Mouse (Mus musculus): Measurements from ENCODE around the gene Mast2.

Mast2 gene

GRCm38 (mm10) chr4:116464126-116464981 is at the start of gene Mast2:
TSS of gene Mast2 (minus strand) at chr4:116464183.
- DNase-seq (ENCODE audit: low spot score): peak; percentile 91

GRCm38 (mm10) chr4:116507425-116508218 is 43.6 kb upstream of the Mast2 start, which contains the start of gene Ipp:
TSS of gene Ipp (plus strand) at chr4:116507549.
- peak; percentile 98 for DNase-seq (ENCODE audit: low spot score)

- no peak for DNase-seq (ENCODE audit: low spot score)
Observed at GRCm38 (mm10) chr4:116506886-116507424, 43.0 kb upstream of the Mast2 start.

- no peak for DNase-seq (ENCODE audit: low spot score)
Observed at GRCm38 (mm10) chr4:116499978-116500377, 36.0 kb upstream of the Mast2 start.

- DNase-seq (ENCODE audit: low spot score): no peak
Observed at GRCm38 (mm10) chr4:116493646-116494045, 29.7 kb upstream of the Mast2 start.

- DNase-seq (ENCODE audit: low spot score): no peak
Observed at GRCm38 (mm10) chr4:116492460-116492859, 28.5 kb upstream of the Mast2 start.

GRCm38 (mm10) chr4:116491886-116492285 is 27.9 kb upstream of the Mast2 start:
- DNase-seq (ENCODE audit: low spot score): no peak

- DNase-seq (ENCODE audit: low spot score): no peak
Observed at GRCm38 (mm10) chr4:116491119-116491536, 27.1 kb upstream of the Mast2 start.

GRCm38 (mm10) chr4:116483476-116483875 is 19.5 kb upstream of the Mast2 start:
- DNase-seq (ENCODE audit: low spot score): no peak

- DNase-seq (ENCODE audit: low spot score): no peak
Observed at GRCm38 (mm10) chr4:116481322-116481721, 17.3 kb upstream of the Mast2 start.

- DNase-seq (ENCODE audit: low spot score): peak; percentile 75
Observed at GRCm38 (mm10) chr4:116463231-116464125, 505 bp downstream of the Mast2 start.

GRCm38 (mm10) chr4:116461943-116462342 is 2.0 kb downstream of the Mast2 start:
- no peak for DNase-seq (ENCODE audit: low spot score)

- DNase-seq (ENCODE audit: low spot score): no peak
Observed at GRCm38 (mm10) chr4:116451553-116451952, 12.4 kb downstream of the Mast2 start.

GRCm38 (mm10) chr4:116449951-116450350 is 14.0 kb downstream of the Mast2 start:
- no peak for DNase-seq (ENCODE audit: low spot score)

GRCm38 (mm10) chr4:116448673-116449072 is 15.3 kb downstream of the Mast2 start:
- DNase-seq (ENCODE audit: low spot score): peak; percentile 60

GRCm38 (mm10) chr4:116439383-116439782 is 24.6 kb downstream of the Mast2 start:
- no peak for DNase-seq (ENCODE audit: low spot score)

- DNase-seq (ENCODE audit: low spot score): no peak
Observed at GRCm38 (mm10) chr4:116438561-116438960, 25.4 kb downstream of the Mast2 start.

- no peak for DNase-seq (ENCODE audit: low spot score)
Observed at GRCm38 (mm10) chr4:116435626-116436025, 28.4 kb downstream of the Mast2 start.

- DNase-seq (ENCODE audit: low spot score): no peak
Observed at GRCm38 (mm10) chr4:116422186-116422585, 41.8 kb downstream of the Mast2 start.

- DNase-seq (ENCODE audit: low spot score): peak; percentile 73
Observed at GRCm38 (mm10) chr4:116421170-116421569, 42.8 kb downstream of the Mast2 start.

- no peak for DNase-seq (ENCODE audit: low spot score)
Observed at GRCm38 (mm10) chr4:116412993-116413392, 51.0 kb downstream of the Mast2 start.

- no peak for DNase-seq (ENCODE audit: low spot score)
Observed at GRCm38 (mm10) chr4:116411401-116411800, 52.6 kb downstream of the Mast2 start.
